Mouse (Mus musculus) embryonic fibroblast, embryonic 13.5 days (primary cell): ENCODE data around the gene Xpo5.

Experiments used
- CTCF ChIP-seq: IDR thresholded peaks from 2 replicates; pipeline ENCODE4 v1.5.1; 2011; ENCODE audit warnings: mild to moderate bottlenecking, control low read depth, low read length, moderate library complexity, borderline replicate concordance; ENCODE audit not compliant: insufficient read depth
- POLR2A ChIP-seq: IDR thresholded peaks from 2 replicates; pipeline ENCODE4 v1.6.1; 2011; ENCODE audit warnings: low read depth, mild to moderate bottlenecking, control low read depth, low read length, moderate library complexity

DNA sequence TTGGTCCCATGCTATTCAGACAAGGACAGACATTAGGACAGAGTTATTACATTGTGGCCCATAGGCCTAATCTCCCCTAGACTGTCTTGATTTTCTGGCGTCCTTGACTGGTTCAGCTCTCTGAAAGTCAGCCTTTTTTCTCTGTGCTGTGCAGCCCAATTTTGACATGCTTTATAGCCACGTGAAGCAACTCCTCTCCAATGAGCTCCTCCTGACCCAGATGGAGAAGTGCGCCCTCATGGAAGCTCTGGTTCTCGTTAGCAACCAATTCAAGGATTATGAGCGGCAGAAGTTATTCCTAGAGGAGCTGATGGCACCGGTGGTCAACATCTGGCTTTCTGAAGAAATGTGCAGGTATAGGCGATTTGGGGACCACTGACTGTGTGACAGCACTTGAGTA lies 25.0 kb downstream of the Xpo5 start:
- TF ChIP-seq CTCF (no peak), POLR2A (no peak)
